Mouse (Mus musculus) adrenal gland, adult 8-10 months (tissue): ENCODE measurements at regions not wholly inside any gene's neighbourhood (a gene's known extent, or its start where the extent isn't known, plus 50 kb on each side); places are given as distances from the start of the nearest gene placed in this dataset.

ENCODE experiments used
- DNase-seq: peaks from one replicate; pipeline ENCODE4 v3.0.0; 2022

DNA sequence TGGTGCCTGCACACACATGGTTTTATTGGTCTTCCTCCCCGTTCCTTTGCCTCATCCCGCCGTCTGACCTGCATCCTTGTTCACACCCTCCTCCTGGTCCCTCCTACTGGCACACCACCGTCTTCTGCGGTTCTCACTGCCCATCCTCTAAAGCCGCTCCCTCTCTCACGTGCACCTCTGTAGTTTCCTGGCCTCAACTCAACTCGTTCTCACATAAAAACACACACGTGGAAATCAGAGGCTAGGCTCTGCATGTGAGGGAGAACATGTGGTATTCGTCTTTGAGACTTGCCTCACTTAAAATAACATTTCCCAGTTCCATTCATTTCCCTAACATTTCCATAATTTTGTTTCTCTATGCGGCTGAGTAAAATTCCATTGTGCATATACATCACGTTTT, 69.5 kb downstream of the Aldh8a1 start:
- DNase-seq, result no peak

GRCm38 (mm10) chr10:21448132-21448531, 71.0 kb downstream of the Aldh8a1 start:
- DNase-seq, result no peak

GRCm38 (mm10) chr10:21448942-21449341, 71.9 kb downstream of the Aldh8a1 start:
- DNase-seq, result no peak

DNA sequence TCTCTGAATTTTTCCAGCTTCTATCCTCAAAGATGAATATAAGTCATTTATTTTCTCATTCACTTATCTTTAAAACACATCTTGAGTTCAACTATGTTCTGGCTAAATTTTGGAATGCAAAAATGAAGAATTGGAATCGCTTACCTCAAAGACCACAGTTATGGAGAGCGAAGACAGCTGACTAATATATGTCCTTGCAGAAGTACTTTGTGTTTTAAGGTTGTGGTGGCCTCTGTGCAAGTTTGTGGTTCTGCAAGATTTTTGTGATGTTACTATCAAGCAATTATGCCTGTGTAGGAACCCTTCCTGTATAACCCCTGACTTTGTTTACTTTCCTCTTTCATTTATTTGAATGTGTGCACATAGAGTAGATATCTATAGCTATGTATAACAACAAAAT, 75.5 kb downstream of the Aldh8a1 start:
- DNase-seq, result no peak

DNA sequence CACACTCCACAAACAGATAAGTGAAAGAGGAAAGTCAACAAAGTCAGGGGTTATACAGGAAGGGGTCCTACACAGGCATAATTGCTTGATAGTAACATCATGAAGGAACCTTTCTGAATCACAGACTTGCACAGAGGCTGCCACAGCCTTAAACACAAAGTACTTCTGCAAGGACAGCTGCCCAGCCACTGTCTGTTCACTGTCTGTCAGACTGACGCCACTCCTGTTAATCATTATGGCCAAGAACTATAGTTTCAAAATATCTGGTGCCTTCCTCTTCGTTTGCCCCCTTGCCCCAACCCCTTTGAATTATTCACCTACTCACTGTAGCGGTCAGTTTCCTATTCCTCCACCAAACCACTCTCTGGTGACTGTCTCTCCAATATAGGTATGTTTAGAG, 76.4 kb downstream of the Aldh8a1 start:
- no peak for DNase-seq

DNA sequence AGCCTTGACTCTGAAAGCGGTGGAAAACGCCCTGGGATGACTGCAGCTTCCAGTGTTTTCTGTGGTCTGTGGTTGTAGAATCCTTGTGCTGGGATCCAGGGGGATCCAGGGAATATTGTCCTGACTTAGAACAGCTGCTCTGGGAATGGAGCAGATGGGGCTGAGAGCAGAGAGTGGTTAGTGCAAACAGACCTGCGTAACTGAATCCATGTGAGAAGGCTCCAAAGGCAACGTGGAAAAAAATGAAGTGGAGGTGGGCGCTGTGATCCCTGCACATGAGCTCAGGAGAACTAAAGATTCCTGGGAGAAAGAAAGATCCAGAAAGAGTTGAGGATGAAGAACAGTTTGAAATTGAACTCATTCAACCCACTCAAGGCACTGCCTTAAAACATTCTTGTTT, 77.1 kb downstream of the Aldh8a1 start:
- DNase-seq, result no peak

- no peak for DNase-seq
These were observed 77.7 kb downstream of the Aldh8a1 start for GRCm38 (mm10) chr10:21454757-21455156.

DNA sequence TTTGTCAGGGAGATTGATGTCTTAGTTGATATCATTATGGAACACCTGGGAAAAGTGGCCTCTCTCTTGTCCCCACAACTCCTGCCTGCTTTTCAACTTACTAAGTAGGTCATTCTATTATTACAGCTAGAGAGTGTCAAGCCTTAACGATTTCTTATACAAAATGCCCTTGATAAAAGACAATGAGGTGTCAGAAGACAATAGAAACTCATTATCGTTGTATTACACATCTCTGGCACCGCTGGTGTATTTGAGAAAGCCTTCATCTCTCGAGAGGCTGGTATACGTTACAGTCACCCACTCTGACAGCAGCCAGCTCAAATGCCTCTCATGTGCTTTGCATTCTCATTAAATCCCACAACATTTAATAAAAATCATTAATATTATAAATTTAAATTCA, 78.8 kb downstream of the Aldh8a1 start:
- no peak for DNase-seq

DNA sequence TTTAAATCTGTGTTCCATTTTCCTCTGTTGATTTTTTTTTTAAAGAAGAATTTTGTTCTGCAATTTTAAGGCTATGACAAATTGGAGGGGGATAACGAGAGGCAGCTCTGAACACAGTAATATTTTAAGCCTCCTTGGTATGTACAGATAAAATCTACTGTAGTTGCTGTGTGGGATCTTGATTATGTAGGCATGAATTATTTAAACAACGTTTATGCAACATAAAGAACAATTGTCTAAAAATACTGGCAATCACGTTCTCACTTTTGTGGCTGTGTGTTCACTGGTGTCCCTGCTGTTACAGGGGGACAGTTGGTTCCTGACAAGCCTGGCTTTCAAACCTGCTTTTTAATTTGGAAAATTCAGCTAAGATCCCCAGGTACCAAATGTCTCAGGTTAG, 79.3 kb downstream of the Aldh8a1 start:
- no peak for DNase-seq

DNA sequence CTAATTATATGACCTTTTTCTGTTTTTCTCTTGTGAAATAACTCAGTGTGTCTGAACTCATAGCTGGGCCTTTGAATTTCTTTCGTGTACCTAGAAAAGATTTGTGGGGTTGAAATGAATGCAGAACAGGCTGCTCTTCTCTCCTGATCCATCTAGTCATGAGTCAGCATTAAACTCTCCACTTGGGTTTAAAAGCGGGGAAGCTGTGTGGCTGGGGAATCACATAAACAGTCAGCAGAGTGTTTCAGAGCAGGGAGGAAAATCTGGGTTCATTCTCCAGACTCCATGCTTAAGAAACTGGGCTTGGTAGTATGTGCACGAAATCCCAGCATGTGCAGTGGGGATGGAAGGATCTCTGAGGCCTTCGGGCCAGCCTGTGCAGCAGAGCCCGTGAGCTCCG, 79.9 kb downstream of the Aldh8a1 start:
- no peak for DNase-seq

DNA sequence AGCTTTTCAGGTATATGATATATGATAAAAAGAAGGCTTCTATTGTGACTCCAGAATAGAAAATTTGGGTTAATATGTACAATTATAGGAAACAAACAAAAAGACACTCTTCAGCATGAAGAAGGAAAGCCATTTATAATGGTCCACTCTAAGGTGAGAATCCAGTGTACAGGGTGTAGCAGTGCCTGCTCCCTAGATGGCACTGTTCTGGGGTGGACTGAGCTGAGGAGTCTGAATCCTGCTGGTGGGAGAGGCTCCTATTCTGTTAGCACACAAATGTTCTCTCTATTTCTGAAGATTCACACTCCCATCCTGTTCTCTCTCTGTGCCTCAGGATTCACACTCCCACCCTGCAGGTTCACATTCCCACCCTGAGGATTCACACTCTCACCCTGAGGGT, 81.5 kb downstream of the Aldh8a1 start:
- DNase-seq, result no peak

DNA sequence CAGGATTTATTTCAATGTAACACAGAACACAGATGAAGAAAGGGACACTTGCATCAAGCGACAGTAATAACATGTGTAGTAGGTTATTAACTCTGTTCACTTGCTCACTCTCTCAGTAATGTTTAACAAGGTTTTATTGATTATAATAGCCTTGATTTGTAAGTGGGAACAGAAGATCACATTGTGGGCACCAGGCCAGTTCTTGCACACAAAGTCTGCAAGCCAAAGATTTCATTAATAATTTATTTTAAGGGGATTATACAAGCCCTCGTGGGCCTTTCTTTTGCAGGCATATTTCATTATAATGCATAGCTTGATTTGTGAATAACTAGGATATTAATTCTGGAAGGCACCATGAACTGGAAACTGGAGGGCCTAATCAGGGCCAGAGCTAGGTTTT, 83.0 kb downstream of the Aldh8a1 start:
- DNase-seq, result no peak

GRCm38 (mm10) chr10:21462915-21463314, 85.8 kb downstream of the Aldh8a1 start:
- DNase-seq, result no peak

- peak; percentile 70 for DNase-seq
These were observed 88.3 kb downstream of the Aldh8a1 start for GRCm38 (mm10) chr10:21465362-21465761.

- no peak for DNase-seq
These were observed 88.8 kb downstream of the Aldh8a1 start for GRCm38 (mm10) chr10:21465806-21466377.

DNA sequence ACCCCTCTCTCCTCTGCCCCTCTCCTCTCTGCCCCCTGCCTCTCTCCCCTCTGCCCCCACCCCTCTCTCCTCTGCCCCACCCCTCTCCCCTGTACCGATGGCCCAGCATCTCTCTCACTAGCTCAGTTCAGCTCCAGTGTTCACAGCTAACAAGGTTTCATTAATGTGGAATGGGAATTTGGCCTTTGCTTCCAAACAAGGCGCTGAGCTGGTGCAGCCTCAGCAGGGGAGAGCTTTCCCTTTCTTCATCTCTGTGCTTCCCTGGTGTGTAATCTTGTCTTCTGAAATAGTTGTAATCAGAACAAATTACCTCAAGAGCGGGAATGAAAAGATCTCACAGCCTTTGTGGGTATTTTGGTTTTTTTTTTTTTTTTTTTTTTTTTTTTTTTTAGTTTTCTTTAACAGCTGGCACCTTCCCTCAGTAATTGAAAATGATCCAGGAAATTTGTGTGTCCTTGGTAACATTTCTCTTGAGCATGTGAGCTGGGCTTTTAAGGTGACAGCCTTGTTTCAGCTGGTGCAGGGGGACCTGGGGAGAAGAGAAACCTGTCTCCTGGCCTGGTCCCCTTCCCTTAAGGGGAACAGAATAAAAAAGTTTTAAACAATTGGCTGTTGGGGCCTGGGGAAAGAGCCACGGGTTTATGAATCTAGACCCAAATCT, 90.5 kb downstream of the Aldh8a1 start:
- no peak for DNase-seq

GRCm38 (mm10) chr10:21468421-21468820, 91.3 kb downstream of the Aldh8a1 start:
- no peak for DNase-seq

GRCm38 (mm10) chr10:21469961-21470360, 92.9 kb downstream of the Aldh8a1 start:
- no peak for DNase-seq

GRCm38 (mm10) chr10:21470589-21470988, 93.5 kb downstream of the Aldh8a1 start:
- no peak for DNase-seq

DNA sequence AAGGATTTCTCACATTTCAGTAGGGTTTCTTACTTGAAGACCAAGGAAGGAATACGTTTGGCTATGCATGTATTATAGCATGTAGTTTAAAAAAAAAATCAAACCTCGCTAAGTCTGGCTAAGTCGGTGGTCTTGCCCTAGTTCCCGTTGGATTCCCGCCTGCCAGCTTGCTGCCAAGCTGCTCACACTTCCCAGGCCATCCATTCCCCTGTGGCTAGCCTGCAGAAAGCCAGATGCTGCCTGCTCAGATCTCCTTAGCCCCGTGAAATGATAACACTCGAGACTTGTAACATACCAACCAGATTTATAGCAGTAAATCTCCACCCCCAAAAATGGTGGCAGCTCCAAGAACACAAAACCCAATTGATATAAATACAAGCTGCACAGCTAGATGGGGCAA, 97.2 kb downstream of the Aldh8a1 start:
- DNase-seq, result no peak

- DNase-seq, result no peak
These were observed 100.9 kb downstream of the Aldh8a1 start for GRCm38 (mm10) chr10:21478004-21478403.

GRCm38 (mm10) chr10:21479403-21479802, 102.3 kb downstream of the Aldh8a1 start:
- DNase-seq, result no peak

DNA sequence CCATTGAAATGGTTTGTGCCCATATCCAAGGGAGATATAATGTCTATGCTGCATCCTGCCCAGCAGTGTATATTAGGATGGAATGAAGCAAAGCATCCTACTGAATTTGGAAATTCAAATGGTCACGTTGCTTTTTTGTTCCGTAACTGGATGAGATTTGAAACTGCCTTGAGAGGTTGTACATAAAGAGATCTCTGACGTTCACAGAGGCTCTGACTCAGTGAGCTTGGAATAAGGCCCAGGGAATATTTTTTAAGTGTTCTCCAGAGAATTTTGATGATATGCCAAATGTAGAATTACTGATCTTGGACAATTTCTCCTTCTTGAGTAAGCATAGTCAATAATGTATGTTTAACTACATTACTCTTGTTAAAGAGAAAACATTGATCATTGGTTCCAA, 104.2 kb downstream of the Aldh8a1 start:
- no peak for DNase-seq

GRCm38 (mm10) chr10:21482055-21482454, 105.0 kb downstream of the Aldh8a1 start:
- DNase-seq, result no peak

- no peak for DNase-seq
These were observed 105.6 kb downstream of the Aldh8a1 start for GRCm38 (mm10) chr10:21482659-21483058.
